Mouse (Mus musculus): ENCODE data around the gene Ddt.

DNA sequence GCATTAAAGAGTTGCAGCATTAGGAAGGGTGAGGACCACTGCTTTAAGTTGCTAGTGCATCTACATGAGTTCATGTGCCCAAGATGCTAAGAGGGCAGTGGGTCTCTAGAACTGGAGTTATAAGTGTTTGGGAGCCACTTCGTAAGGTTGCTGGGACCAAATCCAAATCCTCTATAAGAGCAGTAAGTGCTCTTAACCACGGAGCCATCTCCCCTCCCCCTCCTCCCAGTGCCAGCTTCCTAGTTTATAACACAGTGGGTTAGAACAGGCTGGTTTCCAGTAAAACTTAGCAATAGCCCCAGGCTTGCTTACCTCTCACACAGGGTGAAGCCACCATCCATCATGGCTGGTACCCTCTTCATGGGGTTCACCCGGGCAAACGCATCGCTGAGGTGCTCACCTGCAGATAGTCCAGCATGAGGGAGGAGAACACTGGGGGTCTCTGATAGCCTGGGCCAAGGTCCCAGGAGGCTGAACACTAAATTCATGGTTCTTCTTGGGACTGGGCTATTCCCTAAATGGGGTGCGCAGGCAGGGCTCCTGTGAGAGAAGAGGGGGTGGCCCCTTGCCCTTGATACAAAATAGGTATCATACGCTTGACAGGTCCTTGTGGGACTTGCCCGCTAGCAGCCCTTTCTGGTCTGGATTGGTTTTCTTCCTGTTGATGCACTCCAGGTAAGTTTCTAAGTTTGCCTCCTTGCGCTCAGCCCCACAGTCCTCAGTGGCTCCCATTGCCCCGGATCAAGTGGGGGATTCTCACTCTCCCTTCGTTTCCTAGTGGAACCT lies 23.7 kb upstream of the Ddt start:
- TF ChIP-seq CTCF (IDR thresholded peaks at IDR 0.05; ENCODE audit: control insufficient read depth, insufficient read depth, insufficient replicate concordance, low read depth, low read length), result no peak
- TF ChIP-seq POLR2A (IDR thresholded peaks at IDR 0.05; ENCODE audit: control insufficient read depth, low read depth, low read length), result no peak
